Mouse (Mus musculus): Measurements from ENCODE around the gene Aqp1. TPM values are rescaled to one million over a fixed set of nuclear protein-coding genes. Genes with fewer than 3 reads are reported as not detected.

The Aqp1 gene
- polyA plus RNA-seq, 2 experiments from 2014 or later, result 0.18 TPM; not detected in 1

GRCm38 (mm10) chr6:55332100-55332772, 4.0 kb upstream of the Aqp1 start:
- no peak for ATAC-seq

- no peak for ATAC-seq
Observed at GRCm38 (mm10) chr6:55332773-55333109, 3.5 kb upstream of the Aqp1 start.

GRCm38 (mm10) chr6:55337242-55337641, 1.0 kb downstream of the Aqp1 start:
- no peak for ATAC-seq

- no peak for ATAC-seq
Observed at GRCm38 (mm10) chr6:55338077-55338476, 1.8 kb downstream of the Aqp1 start.

GRCm38 (mm10) chr6:55338934-55339825, 2.9 kb downstream of the Aqp1 start:
- no peak for ATAC-seq

- no peak for ATAC-seq
Observed at GRCm38 (mm10) chr6:55341688-55342087, 5.5 kb downstream of the Aqp1 start.

GRCm38 (mm10) chr6:55342328-55342727, 6.1 kb downstream of the Aqp1 start:
- ATAC-seq, result no peak

- ATAC-seq, result no peak
Observed at GRCm38 (mm10) chr6:55343446-55343845, 7.2 kb downstream of the Aqp1 start.

- ATAC-seq, result no peak
Observed at GRCm38 (mm10) chr6:55344291-55345016, 8.2 kb downstream of the Aqp1 start.

- no peak for ATAC-seq
Observed at GRCm38 (mm10) chr6:55345264-55345663, 9.0 kb downstream of the Aqp1 start.

- ATAC-seq, result no peak
Observed at GRCm38 (mm10) chr6:55346491-55346890, 10.3 kb downstream of the Aqp1 start.

GRCm38 (mm10) chr6:55347711-55348571, 11.7 kb downstream of the Aqp1 start:
- ATAC-seq, result no peak

GRCm38 (mm10) chr6:55349231-55349630, 13.0 kb downstream of the Aqp1 start:
- no peak for ATAC-seq

- ATAC-seq, result no peak
Observed at GRCm38 (mm10) chr6:55350383-55350952, 14.2 kb downstream of the Aqp1 start.

GRCm38 (mm10) chr6:55351712-55352111, 15.5 kb downstream of the Aqp1 start:
- ATAC-seq, result no peak

GRCm38 (mm10) chr6:55353711-55354445, 17.6 kb downstream of the Aqp1 start:
- ATAC-seq, result no peak

GRCm38 (mm10) chr6:55354456-55355117, 18.4 kb downstream of the Aqp1 start:
- no peak for ATAC-seq

GRCm38 (mm10) chr6:55355575-55355974, 19.3 kb downstream of the Aqp1 start:
- ATAC-seq, result no peak

GRCm38 (mm10) chr6:55356017-55356703, 19.9 kb downstream of the Aqp1 start:
- ATAC-seq, result no peak

Data from activated CD4-positive, CD25-positive, alpha-beta regulatory T cell, adult 4 months (primary cell).